Mouse (Mus musculus): ENCODE measurements around the gene Szrd1.

DNA sequence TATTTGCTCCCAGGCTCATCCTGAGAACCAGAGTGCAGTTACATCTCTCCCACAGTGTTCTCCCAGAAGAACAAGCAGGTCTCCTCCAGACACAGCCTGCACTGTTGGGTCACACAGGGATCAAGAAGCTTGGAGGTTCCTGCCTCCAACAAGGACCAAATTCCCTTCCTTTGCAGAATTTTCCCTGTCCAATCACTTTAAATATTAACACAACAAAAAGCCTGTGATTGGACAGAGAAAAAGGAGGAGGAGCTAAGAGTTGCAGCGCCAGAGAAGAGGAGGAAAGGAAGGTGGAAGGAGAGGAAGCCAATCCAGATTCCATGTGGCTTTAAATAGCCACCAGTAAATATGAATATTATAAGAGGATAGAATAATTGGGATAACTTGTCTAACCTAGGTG is 16.5 kb downstream of the Szrd1 start:
- no peak for TF ChIP-seq CTCF (IDR thresholded peaks at IDR 0.05; ENCODE audit: control insufficient read depth, insufficient read depth, low read length)
- no peak for TF ChIP-seq POLR2A (IDR thresholded peaks at IDR 0.05; ENCODE audit: borderline replicate concordance, control insufficient read depth, low read depth, low read length)
